Mouse (Mus musculus) midbrain, embryonic 11.5 days (tissue): ENCODE results near the gene CN725425. TPM values are rescaled to one million over a fixed set of nuclear protein-coding genes. Genes with fewer than 3 reads are reported as not detected.
A peak's percentile ranks its signal among the peaks of the same experiment; 100 is the strongest.

ENCODE experiments used
- ATAC-seq: fragments of 200-750 bp; cut with Nextera tagmentation; 2 replicates; pipeline ENCODE4 v1.8.0; 2017; ENCODE audit warnings: moderate TSS enrichment, moderate library complexity; ENCODE audit not compliant: low FRiP score
- DNase-seq: peaks from one replicate; pipeline ENCODE4 v3.0.0; 2015; ENCODE audit warnings: low spot score; ENCODE audit errors: missing footprints
- H3K27ac ChIP-seq: fragments of 300-500 bp; sonication (generic); 2 replicates; pipeline ENCODE4 v1.5.1; 2014; ENCODE audit warnings: low read depth, low read length
- H3K27me3 ChIP-seq: fragments of 300-500 bp; sonication (generic); 2 replicates; pipeline ENCODE4 v1.6.1; 2014; ENCODE audit warnings: mild to moderate bottlenecking, low read length, moderate library complexity, mixed read lengths; ENCODE audit not compliant: control insufficient read depth, insufficient read depth
- H3K36me3 ChIP-seq: fragments of 300-500 bp; sonication (generic); 2 replicates; pipeline ENCODE4 v1.6.1; 2014; ENCODE audit warnings: mild to moderate bottlenecking, low read length, moderate library complexity, mixed read lengths; ENCODE audit not compliant: control insufficient read depth, insufficient read depth
- H3K4me1 ChIP-seq: fragments of 300-500 bp; sonication (generic); 2 replicates; pipeline ENCODE4 v1.6.1; 2014; ENCODE audit warnings: low read length; ENCODE audit not compliant: control insufficient read depth, insufficient read depth
- H3K4me2 ChIP-seq: fragments of 300-500 bp; sonication (generic); 2 replicates; pipeline ENCODE4 v1.6.1; 2014; ENCODE audit warnings: mild to moderate bottlenecking, moderate library complexity
- H3K4me3 ChIP-seq: fragments of 300-500 bp; sonication (generic); 2 replicates; pipeline ENCODE4 v1.5.1; 2014; ENCODE audit warnings: low read depth, low read length
- H3K9ac ChIP-seq: fragments of 300-500 bp; sonication (generic); 2 replicates; pipeline ENCODE4 v1.6.1; 2014; ENCODE audit warnings: low read length
- H3K9me3 ChIP-seq: fragments of 300-500 bp; sonication (generic); 2 replicates; pipeline ENCODE4 v1.6.1; 2016; ENCODE audit warnings: low read length; ENCODE audit not compliant: control insufficient read depth
- WGBS: fragments of 180-500 bp; shearing (Covaris S2); extraction: QIAGEN DNeasy Blood & Tissue Kit; methylation state at CpG from one replicate; pipeline ENCODE4 v1.1.7; 2014; 5-methylcytosine and 5-hydroxymethylcytosine counted together
- polyA plus RNA-seq: library from polyadenylated mRNA; unstranded; fragments of >200 nt; fragmentation: Nextera tagmentation; extraction: Ambion mirVana; gene quantifications from 2 replicates; pipeline ENCODE4 v1.2.1, GENCODE M21; 2014

Gene CN725425
- polyA plus RNA-seq, 1 experiment from 2014 or later: not detected

GRCm38 (mm10) chr15:91192223-91192598 is 7.1 kb upstream of the CN725425 start:
- WGBS: 11% methylated on average over 7 of the region's 7 CpGs
- peak; percentile 58 for ATAC-seq
- DNase-seq: no peak

GRCm38 (mm10) chr15:91200833-91201232 is 1.5 kb downstream of the CN725425 start:
- Histone ChIP-seq H3K4me2 (no peak overlapping the region), H3K4me3 (no peak overlapping the region), H3K27me3 (no peaks in the 10 kb centered on the region), H3K36me3 (no peaks in the 10 kb centered on the region), H3K27ac (no peak overlapping the region), H3K4me1 (no peaks in the 10 kb centered on the region), H3K9ac (no peak overlapping the region), H3K9me3 (no peaks in the 10 kb centered on the region)
- 89% methylated on average over 1 of the region's 1 CpGs for WGBS
- DNase-seq (no peak), ATAC-seq (no peak)

More at GRCm38 (mm10) chr15:91192223-91192598, 7.1 kb upstream of the CN725425 start:
- peak overlapping the region; percentile 89 for H3K27ac ChIP-seq
- peak overlapping the region; percentile 74 for H3K9ac ChIP-seq
- peaks cover 5% of the 10 kb centered on the region for H3K4me1 ChIP-seq
- no peaks in the 10 kb centered on the region for H3K27me3 ChIP-seq
- no peaks in the 10 kb centered on the region for H3K9me3 ChIP-seq
- H3K4me3 ChIP-seq: peak overlapping the region; percentile 60
- H3K4me2 ChIP-seq: peak overlapping the region; percentile 66
- H3K36me3 ChIP-seq: no peaks in the 10 kb centered on the region

GRCm38 (mm10) chr15:91202486-91202885 is 3.2 kb downstream of the CN725425 start:
- H3K27me3 ChIP-seq: no peaks in the 10 kb centered on the region
- WGBS: 80% methylated on average over 1 of the region's 1 CpGs

GRCm38 (mm10) chr15:91203521-91203920 is 4.2 kb downstream of the CN725425 start:
- no peak overlapping the region for H3K9ac ChIP-seq
- H3K36me3 ChIP-seq: no peaks in the 10 kb centered on the region
- whole genome bisulfite sequencing: 89% methylated on average over 3 of the region's 3 CpGs
- ATAC-seq (no peak), DNase-seq (no peak)
- H3K9me3 ChIP-seq: no peaks in the 10 kb centered on the region
- H3K27me3 ChIP-seq: no peaks in the 10 kb centered on the region
- H3K4me3 ChIP-seq: no peak overlapping the region
- no peak overlapping the region for H3K4me2 ChIP-seq
- no peaks in the 10 kb centered on the region for H3K4me1 ChIP-seq
- H3K27ac ChIP-seq: no peak overlapping the region

More at GRCm38 (mm10) chr15:91202486-91202885, 3.2 kb downstream of the CN725425 start:
- Histone ChIP-seq H3K4me3 (no peak overlapping the region), H3K4me2 (no peak overlapping the region), H3K36me3 (no peaks in the 10 kb centered on the region), H3K9me3 (no peaks in the 10 kb centered on the region), H3K27ac (no peak overlapping the region), H3K9ac (no peak overlapping the region), H3K4me1 (no peaks in the 10 kb centered on the region)
- DNase-seq (no peak), ATAC-seq (no peak)

- Histone ChIP-seq H3K9me3 (no peaks in the 10 kb centered on the region), H3K27ac (no peak overlapping the region), H3K27me3 (no peaks in the 10 kb centered on the region), H3K9ac (no peak overlapping the region), H3K36me3 (no peaks in the 10 kb centered on the region), H3K4me2 (no peak overlapping the region), H3K4me3 (no peak overlapping the region), H3K4me1 (no peaks in the 10 kb centered on the region)
- ATAC-seq: no peak
- 89% methylated on average over 5 of the region's 5 CpGs for WGBS
- no peak for DNase-seq
Measured at GRCm38 (mm10) chr15:91206518-91206917, 7.2 kb downstream of the CN725425 start.

GRCm38 (mm10) chr15:91237294-91237693 is 38.0 kb downstream of the CN725425 start:
- Histone ChIP-seq H3K9me3 (no peaks in the 10 kb centered on the region), H3K4me1 (no peaks in the 10 kb centered on the region), H3K4me2 (no peak overlapping the region), H3K4me3 (no peak overlapping the region), H3K9ac (no peak overlapping the region), H3K36me3 (no peaks in the 10 kb centered on the region), H3K27me3 (no peaks in the 10 kb centered on the region), H3K27ac (no peak overlapping the region)
- DNase-seq: no peak
- 85% methylated on average over 5 of the region's 5 CpGs for WGBS
- no peak for ATAC-seq

GRCm38 (mm10) chr15:91240683-91241335 is 41.5 kb downstream of the CN725425 start:
- Histone ChIP-seq H3K9ac (no peak overlapping the region), H3K27ac (no peak overlapping the region), H3K9me3 (no peaks in the 10 kb centered on the region), H3K27me3 (no peaks in the 10 kb centered on the region), H3K4me2 (no peak overlapping the region), H3K4me1 (no peaks in the 10 kb centered on the region), H3K4me3 (no peak overlapping the region), H3K36me3 (no peaks in the 10 kb centered on the region)
- WGBS: 86% methylated on average over 3 of the region's 3 CpGs
- no peak for DNase-seq
- ATAC-seq: no peak

- Histone ChIP-seq H3K9me3 (no peaks in the 10 kb centered on the region), H3K9ac (no peak overlapping the region), H3K4me2 (no peak overlapping the region), H3K27ac (no peak overlapping the region), H3K4me1 (0 out of 2 replicates have a peak, but pooled peaks cover 2% of the 10 kb centered on the region), H3K36me3 (no peaks in the 10 kb centered on the region), H3K27me3 (no peaks in the 10 kb centered on the region), H3K4me3 (no peak overlapping the region)
- 86% methylated on average over 6 of the region's 6 CpGs for WGBS
- no peak for ATAC-seq
- DNase-seq: no peak
Measured at GRCm38 (mm10) chr15:91250815-91251214, 51.5 kb downstream of the CN725425 start.

- ATAC-seq: no peak
- H3K27ac ChIP-seq: no peak overlapping the region
- no peaks in the 10 kb centered on the region for H3K36me3 ChIP-seq
- H3K4me1 ChIP-seq: 0 out of 2 replicates have a peak, but pooled peaks cover 2% of the 10 kb centered on the region
- no peaks in the 10 kb centered on the region for H3K27me3 ChIP-seq
- no peak overlapping the region for H3K4me2 ChIP-seq
- WGBS: 70% methylated on average over 9 of the region's 9 CpGs
- no peak overlapping the region for H3K4me3 ChIP-seq
- H3K9me3 ChIP-seq: no peaks in the 10 kb centered on the region
- no peak overlapping the region for H3K9ac ChIP-seq
- DNase-seq: no peak
Measured at GRCm38 (mm10) chr15:91251544-91252408, 52.5 kb downstream of the CN725425 start.
